Mouse (Mus musculus) limb, embryonic 14.5 days (tissue): ENCODE measurements around the gene Rrp12. TPM values are rescaled to one million over a fixed set of nuclear protein-coding genes. Genes with fewer than 3 reads are reported as not detected.
A peak's percentile ranks its signal among the peaks of the same experiment; 100 is the strongest.

Source experiments
- ATAC-seq: fragments of 200-750 bp; cut with Nextera tagmentation; 2 replicates; pipeline ENCODE4 v1.8.0; 2017; ENCODE audit warnings: low read depth, moderate number of reproducible peaks, moderate TSS enrichment; ENCODE audit not compliant: low FRiP score
- DNase-seq: peaks from one replicate; pipeline ENCODE4 v3.0.0-alpha.2; 2015; ENCODE audit warnings: low spot score
- H3K27ac ChIP-seq: fragments of 300-500 bp; sonication (generic); replicated peaks from 2 replicates; pipeline ENCODE4 v1.5.1; 2014; ENCODE audit warnings: low read depth, mild to moderate bottlenecking, low read length, moderate library complexity, mixed read lengths
- H3K27me3 ChIP-seq: fragments of 300-500 bp; sonication (generic); 2 replicates; pipeline ENCODE4 v1.6.1; 2014; ENCODE audit warnings: low read length, mixed read lengths; ENCODE audit not compliant: control insufficient read depth, insufficient read depth
- H3K36me3 ChIP-seq: fragments of 300-500 bp; sonication (generic); 2 replicates; pipeline ENCODE4 v1.6.1; 2014; ENCODE audit warnings: mild to moderate bottlenecking, low read length, moderate library complexity, mixed read lengths; ENCODE audit not compliant: control insufficient read depth, insufficient read depth
- H3K4me1 ChIP-seq: fragments of 300-500 bp; sonication (generic); 2 replicates; pipeline ENCODE4 v1.6.1; 2014; ENCODE audit warnings: antibody characterized with exemption, low read length, mixed read lengths; ENCODE audit not compliant: control insufficient read depth, insufficient read depth
- H3K4me2 ChIP-seq: fragments of 300-500 bp; sonication (generic); replicated peaks from 2 replicates; pipeline ENCODE4 v1.6.1; 2014; ENCODE audit warnings: low read depth, mild to moderate bottlenecking, low read length, moderate library complexity; ENCODE audit not compliant: severe bottlenecking
- H3K4me3 ChIP-seq: fragments of 300-500 bp; sonication (generic); replicated peaks from 2 replicates; pipeline ENCODE4 v1.5.1; 2014; ENCODE audit warnings: low read length
- H3K9ac ChIP-seq: fragments of 300-500 bp; sonication (generic); 2 replicates; pipeline ENCODE4 v1.6.1; 2014; ENCODE audit warnings: mild to moderate bottlenecking, low read depth, low read length, moderate library complexity; ENCODE audit not compliant: severe bottlenecking
- H3K9me3 ChIP-seq: fragments of 300-500 bp; sonication (generic); 2 replicates; pipeline ENCODE4 v1.6.1; 2016; ENCODE audit warnings: low read length; ENCODE audit not compliant: control insufficient read depth
- POLR2A ChIP-seq: fragments of 200-500 bp; IDR thresholded peaks from 2 replicates; pipeline ENCODE4 v1.8.0; 2012; ENCODE audit warnings: inconsistent platforms, mild to moderate bottlenecking, moderate library complexity, borderline replicate concordance; ENCODE audit not compliant: insufficient read depth, insufficient read length; ENCODE audit errors: extremely low read depth
- WGBS: fragments of 180-500 bp; shearing (Covaris S2); extraction: QIAGEN DNeasy Blood & Tissue Kit; methylation state at CpG from one replicate; pipeline ENCODE4 v1.1.7; 2014; 5-methylcytosine and 5-hydroxymethylcytosine counted together
- polyA plus RNA-seq, 2 experiments: library from polyadenylated mRNA; depleted of rRNA in 1 of 2; stranded (reverse) in 1 of 2; unstranded in 1 of 2; fragments of >200 nt; fragmentation: Nextera tagmentation in 1 of 2; extraction: Ambion mirVana in 1 of 2; gene quantifications; 2 replicates each; pipeline versions ENCODE4 v1.2.1 to v1.2.3; 2012 to 2014

Rrp12 gene
- polyA plus RNA-seq, 2 experiments, result 13.2 to 13.9 TPM

DNA sequence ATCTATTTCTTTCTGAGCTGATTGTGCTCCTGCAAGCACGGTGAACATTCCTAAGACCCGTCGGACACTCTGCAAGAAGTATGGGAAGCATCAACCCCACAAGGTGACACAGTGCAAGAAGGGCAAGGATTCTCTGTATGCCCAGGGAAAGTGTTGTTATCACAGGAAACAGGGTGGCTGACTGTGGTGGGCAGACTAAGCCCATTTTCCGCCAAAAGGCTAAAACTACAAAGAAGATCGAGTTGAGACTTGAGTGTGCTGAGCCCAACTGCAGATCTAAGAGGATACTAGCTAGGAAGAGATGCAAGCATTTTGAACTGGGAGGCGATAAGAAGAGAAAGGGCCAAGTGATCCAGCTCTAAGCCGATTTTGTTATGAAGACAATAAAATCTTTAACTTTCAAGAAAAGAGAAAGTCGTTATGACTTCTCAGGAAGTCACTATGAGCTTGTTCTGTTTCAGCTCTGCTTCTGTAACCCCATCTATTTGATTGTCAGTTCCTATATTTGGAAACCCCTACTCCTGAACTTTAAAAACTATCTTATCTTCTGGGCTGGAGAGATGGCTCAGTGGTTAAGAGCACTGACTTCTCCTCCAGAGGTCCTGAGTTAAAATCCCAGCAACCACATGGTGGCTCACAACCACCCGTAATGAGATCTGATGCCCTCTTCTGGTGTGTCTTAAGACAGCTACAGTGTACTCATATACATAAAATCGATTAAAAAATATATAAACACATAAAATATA is 7.0 kb upstream of the Rrp12 start:
- DNase-seq (no peak), ATAC-seq (no peak)
- Histone ChIP-seq H3K4me1 (no peaks in the 10 kb centered on the region), H3K4me2 (no peak overlapping the region), H3K27me3 (no peaks in the 10 kb centered on the region), H3K9me3 (no peaks in the 10 kb centered on the region), H3K9ac (no peak overlapping the region), H3K4me3 (no peak overlapping the region), H3K27ac (no peak overlapping the region), H3K36me3 (no peaks in the 10 kb centered on the region)
- 86% methylated on average over 10 of the region's 10 CpGs for WGBS
- TF ChIP-seq POLR2A, result no peak

DNA sequence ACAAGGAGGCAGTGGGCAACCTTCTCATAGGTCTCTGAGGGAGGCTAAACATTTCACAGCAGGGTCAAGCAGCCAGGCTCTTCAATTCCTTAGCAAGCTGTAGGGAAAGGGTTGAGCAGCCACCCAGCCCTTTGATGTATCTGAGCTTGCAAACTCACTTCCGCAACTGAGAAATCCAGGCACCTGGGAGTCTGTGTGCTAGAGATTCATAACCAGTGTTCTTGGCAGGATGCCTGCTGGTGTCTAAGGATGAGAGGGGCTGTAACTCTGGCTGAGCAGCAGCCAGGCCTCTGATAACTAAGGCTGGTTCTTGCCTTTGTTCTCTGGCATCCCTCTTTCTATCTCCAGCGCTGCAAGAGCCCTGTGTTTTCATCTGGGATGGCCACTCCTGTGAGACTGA is 5.7 kb upstream of the Rrp12 start:
- H3K4me2 ChIP-seq, result no peak overlapping the region
- H3K4me1 ChIP-seq, result no peaks in the 10 kb centered on the region
- H3K36me3 ChIP-seq, result no peaks in the 10 kb centered on the region
- no peaks in the 10 kb centered on the region for H3K27me3 ChIP-seq
- ATAC-seq, result no peak
- no peaks in the 10 kb centered on the region for H3K9me3 ChIP-seq
- no peak overlapping the region for H3K9ac ChIP-seq
- no peak overlapping the region for H3K27ac ChIP-seq
- 54% methylated on average over 2 of the region's 2 CpGs for WGBS
- no peak for TF ChIP-seq POLR2A
- peak; percentile 30 for DNase-seq
- no peak overlapping the region for H3K4me3 ChIP-seq

DNA sequence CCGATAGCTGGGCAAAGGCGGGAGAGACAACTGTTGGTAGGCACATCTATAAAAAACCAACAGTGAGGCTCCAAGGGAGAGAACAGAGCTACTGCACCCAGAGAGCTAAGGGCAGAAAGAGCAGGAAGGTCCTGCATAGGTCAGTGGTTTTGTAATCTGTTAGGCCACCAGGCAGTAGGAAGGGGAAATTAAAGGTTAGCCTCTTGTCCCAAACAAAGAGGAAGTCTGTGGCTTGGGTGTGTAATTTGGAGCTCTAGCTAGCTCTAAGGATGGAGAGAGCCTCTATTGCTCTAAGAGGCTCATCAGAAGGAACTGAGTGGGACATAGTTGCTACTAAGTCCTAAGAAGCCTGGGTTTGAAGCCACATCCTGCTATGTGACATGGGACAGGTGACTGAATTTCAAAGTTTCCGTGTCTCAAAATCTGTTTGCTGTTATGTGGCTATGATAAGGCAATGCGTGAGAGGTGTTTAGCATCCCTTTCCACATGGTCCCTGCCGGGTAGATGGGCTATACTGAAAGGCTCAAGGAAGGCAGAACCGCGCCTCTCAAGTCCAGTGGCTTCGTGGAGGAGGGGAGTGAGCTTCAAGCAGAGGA is 4.6 kb upstream of the Rrp12 start:
- ATAC-seq, result no peak

DNA sequence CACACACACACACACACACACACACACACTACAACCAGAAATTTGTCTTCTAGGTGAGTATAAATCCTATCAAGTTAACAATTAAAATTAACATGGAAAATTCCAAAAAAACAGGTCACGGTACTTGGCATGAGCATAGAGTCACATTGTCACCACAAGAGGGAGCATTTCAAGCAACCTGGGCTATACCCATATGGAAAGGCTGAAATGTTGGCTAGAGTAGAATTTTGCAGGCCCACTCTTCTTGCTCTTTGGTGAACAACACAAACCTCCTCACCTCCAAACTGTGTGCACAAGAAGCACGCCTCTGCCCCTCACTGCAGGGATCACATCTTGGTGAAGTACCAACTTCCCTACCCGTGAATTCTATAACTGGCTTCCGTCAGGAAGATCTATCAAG is 2.9 kb upstream of the Rrp12 start:
- H3K9me3 ChIP-seq, result no peaks in the 10 kb centered on the region
- H3K4me1 ChIP-seq, result peaks cover 7% of the 10 kb centered on the region; the same call in 1 of the 2 replicates
- H3K27me3 ChIP-seq, result no peaks in the 10 kb centered on the region
- no peak overlapping the region for H3K4me2 ChIP-seq
- no peak overlapping the region for H3K27ac ChIP-seq
- ATAC-seq (no peak), DNase-seq (peak; percentile 57)
- 46% methylated on average over 4 of the region's 4 CpGs for WGBS
- H3K9ac ChIP-seq, result no peak overlapping the region
- TF ChIP-seq POLR2A, result no peak
- H3K4me3 ChIP-seq, result no peak overlapping the region
- H3K36me3 ChIP-seq, result no peaks in the 10 kb centered on the region

More for the DNA sequence above, 4.6 kb upstream of the Rrp12 start:
- no peaks in the 10 kb centered on the region for H3K27me3 ChIP-seq
- DNase-seq, result no peak
- no peaks in the 10 kb centered on the region for H3K36me3 ChIP-seq
- no peak overlapping the region for H3K4me2 ChIP-seq
- H3K4me1 ChIP-seq, result no peaks in the 10 kb centered on the region
- no peak for TF ChIP-seq POLR2A
- WGBS, result 90% methylated on average over 8 of the region's 8 CpGs
- H3K4me3 ChIP-seq, result no peak overlapping the region
- H3K9ac ChIP-seq, result no peak overlapping the region
- H3K27ac ChIP-seq, result no peak overlapping the region
- H3K9me3 ChIP-seq, result no peaks in the 10 kb centered on the region

DNA sequence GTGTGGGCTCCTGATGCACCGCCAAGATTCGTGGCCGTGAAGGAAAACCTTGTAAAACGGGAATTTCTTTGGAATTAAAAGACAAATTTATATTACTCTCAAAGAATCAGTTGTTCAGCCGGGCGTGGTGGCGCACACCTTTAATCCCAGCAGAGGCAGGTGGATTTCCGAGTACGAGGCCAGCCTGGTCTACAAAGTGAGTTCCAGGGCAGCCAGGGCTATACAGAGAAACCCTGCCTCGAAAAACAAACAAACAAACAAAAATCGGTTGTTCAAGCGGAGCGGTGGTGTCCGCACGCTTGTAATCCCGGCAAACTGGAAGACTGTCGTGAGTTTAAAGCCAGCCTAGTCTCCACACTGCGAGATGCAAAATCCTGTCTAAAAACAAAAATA is 342 bp upstream of the Rrp12 start:
- peak; percentile 12; the same call in 1 of the 2 replicates for ATAC-seq

More for the DNA sequence above, 342 bp upstream of the Rrp12 start:
- TF ChIP-seq POLR2A, result no peak
- H3K9ac ChIP-seq, result peak overlapping the region; percentile 36; the same call in 1 of the 2 replicates
- no peaks in the 10 kb centered on the region for H3K27me3 ChIP-seq
- peak overlapping the region; percentile 71 for H3K4me3 ChIP-seq
- H3K9me3 ChIP-seq, result no peaks in the 10 kb centered on the region
- H3K4me1 ChIP-seq, result peaks cover 7% of the 10 kb centered on the region; the same call in 1 of the 2 replicates
- no peak overlapping the region for H3K27ac ChIP-seq
- peaks cover 5% of the 10 kb centered on the region for H3K36me3 ChIP-seq
- DNase-seq, result no peak
- H3K4me2 ChIP-seq, result peak overlapping the region; percentile 72
- 21% methylated on average over 18 of the region's 18 CpGs for WGBS
